Mouse (Mus musculus): ENCODE data around the gene Ndufb4.

The Ndufb4 gene

GRCm38 (mm10) chr16:37636107-37636506 is 18.1 kb downstream of the Ndufb4 start:
- DNase-seq (ENCODE audit: low spot score in 2 of 2) = no peak

- no peak for DNase-seq (ENCODE audit: low spot score in 2 of 2)
Measured at GRCm38 (mm10) chr16:37635095-37635494, 19.2 kb downstream of the Ndufb4 start.

GRCm38 (mm10) chr16:37634578-37634977 is 19.7 kb downstream of the Ndufb4 start:
- DNase-seq (ENCODE audit: low spot score in 2 of 2) = no peak

- no peak for DNase-seq (ENCODE audit: low spot score in 2 of 2)
Measured at GRCm38 (mm10) chr16:37629011-37629410, 25.2 kb downstream of the Ndufb4 start.

- no peak for DNase-seq (ENCODE audit: low spot score in 2 of 2)
Measured at GRCm38 (mm10) chr16:37628336-37628735, 25.9 kb downstream of the Ndufb4 start.

- no peak for DNase-seq (ENCODE audit: low spot score in 2 of 2)
Measured at GRCm38 (mm10) chr16:37626388-37626949, 27.8 kb downstream of the Ndufb4 start.

GRCm38 (mm10) chr16:37622919-37623318 is 31.3 kb downstream of the Ndufb4 start:
- no peak for DNase-seq (ENCODE audit: low spot score in 2 of 2)

- no peak for DNase-seq (ENCODE audit: low spot score in 2 of 2)
Measured at GRCm38 (mm10) chr16:37622403-37622802, 31.9 kb downstream of the Ndufb4 start.

GRCm38 (mm10) chr16:37617695-37618094 is 36.6 kb downstream of the Ndufb4 start:
- DNase-seq (ENCODE audit: low spot score in 2 of 2) = no peak

- no peak for DNase-seq (ENCODE audit: low spot score in 2 of 2)
Measured at GRCm38 (mm10) chr16:37616104-37616503, 38.1 kb downstream of the Ndufb4 start.

- no peak for DNase-seq (ENCODE audit: low spot score in 2 of 2)
Measured at GRCm38 (mm10) chr16:37615429-37615828, 38.8 kb downstream of the Ndufb4 start.

- DNase-seq (ENCODE audit: low spot score in 2 of 2) = no peak
Measured at GRCm38 (mm10) chr16:37614540-37614939, 39.7 kb downstream of the Ndufb4 start.

GRCm38 (mm10) chr16:37612013-37612412 is 42.2 kb downstream of the Ndufb4 start:
- DNase-seq (ENCODE audit: low spot score in 2 of 2) = no peak

GRCm38 (mm10) chr16:37611072-37611471 is 43.2 kb downstream of the Ndufb4 start:
- DNase-seq (ENCODE audit: low spot score in 2 of 2) = no peak

GRCm38 (mm10) chr16:37610333-37610732 is 43.9 kb downstream of the Ndufb4 start:
- DNase-seq (ENCODE audit: low spot score in 2 of 2) = no peak

- no peak for DNase-seq (ENCODE audit: low spot score in 2 of 2)
Measured at GRCm38 (mm10) chr16:37604243-37604642, 50.0 kb downstream of the Ndufb4 start.

GRCm38 (mm10) chr16:37603431-37603830 is 50.8 kb downstream of the Ndufb4 start:
- DNase-seq (ENCODE audit: low spot score in 2 of 2) = no peak

GRCm38 (mm10) chr16:37599326-37599725 is 54.9 kb downstream of the Ndufb4 start:
- DNase-seq (ENCODE audit: low spot score in 2 of 2) = no peak

- no peak for DNase-seq (ENCODE audit: low spot score in 2 of 2)
Measured at GRCm38 (mm10) chr16:37598463-37598862, 55.8 kb downstream of the Ndufb4 start.

GRCm38 (mm10) chr16:37597412-37597811 is 56.8 kb downstream of the Ndufb4 start:
- no peak for DNase-seq (ENCODE audit: low spot score in 2 of 2)

Measured in spleen, postnatal 14 days (tissue).